Mouse (Mus musculus) layer of hippocampus, postnatal 10 days (tissue): Measurements from ENCODE around the gene Olfr159. TPM values are rescaled to one million over a fixed set of nuclear protein-coding genes. Genes with fewer than 3 reads are reported as not detected.
A peak's percentile ranks its signal among the peaks of the same experiment; 100 is the strongest.
"Not testable (repeated sequence)": the region's sequence is repeated elsewhere in the genome, so short reads cannot be mapped to it uniquely, and the experiment has no call there.

Experiments used
- DNase-seq, 2 experiments: peaks; one replicate each; pipeline ENCODE4 v3.0.0; 2021; ENCODE audit warnings: low spot score in 2 of 2
- long read RNA-seq: library from polyadenylated mRNA; stranded (forward); transcript quantifications from one replicate; pipeline ENCODE4 v2.0.0, GENCODE M21; 2023
- total RNA-seq, 2 experiments: library from RNA; stranded (reverse); gene quantifications; 2 replicates each; pipeline ENCODE4 v1.2.3; 2021

Gene Olfr159
- not detected for total RNA-seq
- long read RNA-seq = 0 reads

DNA sequence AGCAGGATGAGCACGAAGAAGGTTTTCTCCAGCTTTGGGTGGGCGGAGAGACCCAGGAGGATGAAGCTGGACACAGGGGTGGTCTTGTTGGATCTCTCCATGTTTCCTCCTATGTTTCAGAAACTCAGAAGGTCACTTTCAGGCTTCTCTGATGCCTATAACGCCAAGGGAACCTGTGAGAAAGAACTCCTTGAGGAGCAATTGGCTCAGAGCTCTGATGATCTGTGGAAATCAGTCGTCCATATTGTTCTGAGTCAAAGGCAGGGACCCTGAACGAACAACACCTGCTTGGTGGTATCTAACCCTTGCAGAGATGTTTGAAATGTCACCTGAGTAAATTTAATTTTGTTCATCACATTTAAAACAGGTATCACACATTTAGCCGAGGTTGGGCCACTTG is at the start of gene Olfr159:
Gene Olfr159 (minus strand): TSS at position 101 of the 400 bp plus-strand sequence.
- no peak for DNase-seq

DNA sequence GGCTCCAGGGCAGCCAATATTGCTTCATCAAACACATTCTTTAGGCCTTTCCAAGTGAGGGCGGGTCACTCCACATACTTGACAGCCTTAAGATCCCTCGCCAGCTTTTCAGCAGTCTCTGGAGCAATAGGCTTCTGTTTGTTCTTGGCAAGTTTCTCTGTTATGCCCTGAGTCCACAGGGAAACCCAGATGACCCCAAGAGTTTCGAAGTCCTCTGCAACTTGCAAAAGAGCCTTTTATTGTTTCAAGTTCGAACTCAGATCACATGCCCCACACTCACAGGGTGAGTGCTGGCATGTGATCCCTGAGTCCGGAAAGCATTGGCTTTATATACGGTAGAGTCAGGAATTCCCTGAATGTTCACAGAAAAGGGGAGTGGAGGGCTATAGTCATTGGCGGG is 28.1 kb upstream of the Olfr159 start:
- DNase-seq = no peak

- not testable (repeated sequence) for DNase-seq
Observed at GRCm38 (mm10) chr4:43795844-43796243, 25.0 kb upstream of the Olfr159 start.

- DNase-seq = no peak
Observed at GRCm38 (mm10) chr4:43795296-43795695, 24.5 kb upstream of the Olfr159 start.

DNA sequence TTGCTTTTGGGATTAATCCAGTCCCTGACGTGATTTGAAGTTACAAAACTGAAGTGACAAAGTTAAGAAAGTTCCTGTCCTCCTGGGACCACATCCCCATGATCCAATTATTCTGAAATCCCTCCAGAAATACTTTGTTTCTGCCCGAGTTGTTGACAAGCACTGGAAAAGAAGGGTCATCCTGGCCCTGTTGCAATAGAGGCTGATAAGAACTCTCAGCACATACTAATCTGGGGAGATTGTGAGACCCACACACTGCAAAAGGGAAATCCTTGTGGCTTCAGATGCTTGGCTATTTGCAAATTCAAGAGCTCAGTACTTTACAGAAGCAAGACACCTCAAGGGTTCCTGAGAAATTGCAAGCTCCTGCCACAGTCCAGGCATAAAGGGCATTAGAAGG is 1.5 kb upstream of the Olfr159 start:
- no peak for DNase-seq

DNA sequence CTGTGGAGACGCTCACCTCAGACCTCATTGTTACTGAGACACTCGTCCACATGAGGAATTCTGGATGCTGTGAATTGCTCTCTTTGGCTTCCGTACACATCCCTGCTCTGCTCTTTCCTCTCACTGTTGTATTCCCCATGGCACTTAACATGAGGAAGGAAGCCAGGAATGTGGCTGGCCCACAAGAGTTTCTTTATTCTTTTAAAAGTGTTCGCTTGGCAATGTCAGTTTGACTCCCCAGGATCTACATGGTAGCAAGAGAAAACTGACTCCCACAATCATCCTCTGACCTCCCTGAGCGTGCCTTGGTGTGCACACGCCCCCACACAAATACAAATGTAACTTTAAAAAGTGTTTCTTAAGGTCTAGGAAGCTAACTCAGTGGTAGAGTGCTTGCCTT is 817 bp upstream of the Olfr159 start:
- no peak for DNase-seq

GRCm38 (mm10) chr4:43769374-43769773 is 1.4 kb downstream of the Olfr159 start:
- DNase-seq = no peak

- no peak for DNase-seq
Observed at GRCm38 (mm10) chr4:43768341-43768740, 2.5 kb downstream of the Olfr159 start.

DNA sequence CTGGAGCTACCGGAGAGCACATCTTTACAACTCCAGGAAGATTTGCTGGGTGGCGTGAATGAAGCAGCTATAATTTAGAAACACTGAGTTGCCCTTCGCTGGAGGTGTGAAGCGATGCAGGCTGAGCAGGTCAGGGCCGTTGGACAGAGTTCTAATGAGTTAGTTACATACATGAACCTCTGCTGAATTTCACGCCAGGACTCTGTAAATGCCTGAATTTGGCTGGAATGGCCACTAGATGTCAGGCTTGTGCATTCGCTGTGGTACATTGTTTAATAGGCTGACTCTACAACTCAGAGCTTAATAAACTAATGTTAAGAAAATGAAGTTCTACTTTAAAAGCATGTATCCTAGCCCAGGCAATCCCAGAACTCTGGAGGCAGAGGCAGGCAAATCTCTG is 7.4 kb downstream of the Olfr159 start:
- peak; percentile 60 to 75 for DNase-seq

- DNase-seq = no peak
Observed at GRCm38 (mm10) chr4:43761336-43761735, 9.5 kb downstream of the Olfr159 start.

DNA sequence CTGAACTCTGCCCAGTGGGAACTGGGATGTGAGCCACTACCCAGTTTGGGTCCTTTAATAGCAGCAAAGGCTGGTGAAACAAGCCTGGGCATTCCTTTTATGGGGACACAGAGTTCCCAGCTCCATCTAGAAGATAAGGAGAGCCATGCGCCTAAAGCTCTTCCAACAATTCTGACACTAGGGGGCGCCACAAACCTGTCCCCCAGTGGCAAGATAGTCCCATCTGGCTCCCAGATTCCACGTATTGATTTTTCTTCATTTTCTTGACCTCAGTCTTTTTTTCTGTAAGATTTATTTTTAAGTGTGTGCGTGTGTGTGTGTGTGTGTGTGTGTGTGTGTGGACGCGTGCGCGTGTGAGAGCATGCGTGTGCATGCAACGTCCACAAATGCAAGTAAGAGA is 10.3 kb downstream of the Olfr159 start:
- peak; percentile 42 for DNase-seq

DNA sequence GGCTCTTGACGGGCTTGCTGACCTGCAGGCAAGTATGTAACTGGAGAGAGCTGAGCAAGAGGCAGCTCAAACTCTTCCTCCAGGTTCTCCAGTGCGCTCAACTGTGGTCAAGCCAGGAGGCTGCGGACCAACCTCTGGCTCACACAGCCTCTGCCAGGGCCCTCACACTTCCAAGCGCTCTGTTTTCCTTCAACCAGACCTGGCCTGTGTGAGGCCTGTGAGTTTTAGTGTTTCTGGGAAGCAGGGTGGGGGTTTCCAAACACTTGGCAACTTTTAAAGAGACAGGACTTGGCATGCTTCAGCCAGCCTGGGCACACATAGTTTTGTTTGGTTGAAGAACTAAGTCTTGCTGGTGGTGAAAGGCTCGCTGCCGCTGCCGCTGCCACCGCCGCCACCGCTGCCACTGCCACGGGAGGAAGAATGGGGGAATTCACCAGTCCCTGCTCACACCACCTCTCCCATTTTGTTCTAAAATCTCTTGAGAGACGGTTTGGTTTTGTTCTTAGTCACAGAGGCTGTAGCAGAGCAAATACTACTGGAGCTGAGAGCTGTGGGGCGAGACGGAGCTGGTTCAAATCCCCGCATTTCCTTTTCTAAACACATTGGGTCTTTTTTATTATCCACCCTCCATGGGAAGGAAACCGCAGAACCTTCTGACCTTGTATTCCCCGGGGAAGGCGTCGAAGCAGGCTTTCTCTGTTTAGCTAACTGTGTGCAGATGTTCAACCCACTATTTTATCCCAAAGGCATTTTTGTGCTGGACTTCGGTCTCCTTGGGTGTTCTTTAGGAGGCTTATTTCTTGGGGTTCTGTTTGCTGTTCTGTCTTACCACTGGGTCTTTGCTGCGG is 11.0 kb downstream of the Olfr159 start:
- DNase-seq = peak; percentile 24 to 43

GRCm38 (mm10) chr4:43757213-43757612 is 13.6 kb downstream of the Olfr159 start:
- DNase-seq = no peak

GRCm38 (mm10) chr4:43745187-43745586 is 25.6 kb downstream of the Olfr159 start:
- no peak for DNase-seq

- no peak for DNase-seq
Observed at GRCm38 (mm10) chr4:43743099-43743498, 27.7 kb downstream of the Olfr159 start.

DNA sequence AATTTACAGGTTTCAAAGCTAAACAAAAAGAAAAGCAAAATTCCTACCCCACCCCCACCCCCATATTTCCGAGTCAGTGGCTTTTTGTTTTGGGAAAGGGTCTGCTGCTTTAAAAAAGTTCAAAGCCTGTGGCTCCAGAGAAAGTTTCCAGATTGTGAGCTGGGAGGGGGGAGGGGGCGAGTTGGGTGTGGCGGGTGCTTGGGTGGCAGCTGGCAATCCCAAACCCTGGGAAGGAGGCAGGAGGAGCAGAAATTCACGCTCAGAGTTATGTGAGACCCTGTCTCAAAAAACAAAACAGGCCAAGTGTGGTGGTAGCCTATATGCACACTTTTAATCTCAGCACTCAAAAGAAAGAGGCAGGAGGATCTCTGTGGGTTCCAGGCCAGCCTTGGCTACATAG is 28.2 kb downstream of the Olfr159 start:
- no peak for DNase-seq

- DNase-seq = no peak
Observed at GRCm38 (mm10) chr4:43741526-43741925, 29.3 kb downstream of the Olfr159 start.

DNA sequence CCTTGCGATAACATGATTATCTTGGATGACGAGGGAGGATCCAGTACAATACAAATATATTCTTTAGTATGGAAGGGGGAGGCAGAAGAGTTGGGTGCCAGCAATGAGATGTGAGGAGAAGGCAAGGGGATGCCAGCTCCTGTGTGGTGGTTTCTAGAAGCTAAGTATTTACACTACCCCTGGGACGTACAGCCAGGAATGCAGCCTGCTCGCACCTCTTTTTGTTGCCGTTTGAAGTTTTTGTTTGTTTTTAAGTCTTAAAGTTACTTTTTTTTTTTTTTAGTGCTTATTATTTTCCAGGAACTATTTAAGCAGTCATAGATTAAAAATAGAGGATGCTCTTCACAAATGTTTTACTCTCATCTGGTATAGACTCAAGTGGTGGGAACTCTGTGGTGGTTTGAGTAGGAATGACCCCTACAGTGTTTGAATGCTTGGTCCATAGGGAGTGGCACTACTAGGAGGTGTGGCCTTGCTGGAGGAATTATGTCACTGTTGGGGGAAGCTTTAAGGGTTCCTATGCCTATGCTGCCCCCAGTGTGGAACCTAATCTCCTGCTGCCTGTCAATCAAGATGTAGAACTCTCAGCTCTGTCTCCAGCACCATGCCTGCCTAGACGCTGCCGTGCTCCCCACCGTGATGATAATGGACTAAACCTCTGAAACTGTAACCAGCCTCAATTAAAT is 31.7 kb downstream of the Olfr159 start:
- DNase-seq = no peak

GRCm38 (mm10) chr4:43737144-43737543 is 33.7 kb downstream of the Olfr159 start:
- no peak for DNase-seq

- DNase-seq = no peak
Observed at GRCm38 (mm10) chr4:43733186-43733585, 37.6 kb downstream of the Olfr159 start.

- no peak for DNase-seq
Observed at GRCm38 (mm10) chr4:43732171-43732570, 38.6 kb downstream of the Olfr159 start.

DNA sequence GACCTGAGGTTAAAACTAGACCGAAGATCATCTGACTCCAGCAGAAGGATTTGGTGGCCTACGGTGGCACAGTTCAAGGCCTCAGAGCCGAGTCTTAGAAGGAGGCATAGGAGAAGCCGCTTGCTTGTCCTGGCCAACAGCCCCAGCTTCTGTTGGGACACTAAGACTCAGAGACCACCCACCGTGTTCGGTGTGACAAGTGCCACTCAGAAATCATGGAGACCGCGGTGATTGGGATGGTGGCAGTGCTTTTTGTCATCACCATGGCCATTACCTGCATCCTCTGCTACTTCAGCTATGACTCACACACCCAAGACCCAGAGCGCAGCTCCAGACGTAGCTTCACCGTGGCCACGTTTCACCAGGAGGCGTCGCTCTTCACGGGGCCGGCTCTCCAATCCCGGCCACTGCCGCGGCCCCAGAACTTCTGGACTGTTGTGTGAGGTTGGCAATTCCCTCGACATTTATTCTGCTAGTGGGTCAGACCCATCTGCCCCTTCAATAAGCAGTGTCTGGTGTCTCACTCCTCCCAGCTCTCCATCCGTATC is 40.0 kb downstream of the Olfr159 start:
- no peak for DNase-seq
